Mouse (Mus musculus): Measurements from ENCODE around the gene Il27.

DNA sequence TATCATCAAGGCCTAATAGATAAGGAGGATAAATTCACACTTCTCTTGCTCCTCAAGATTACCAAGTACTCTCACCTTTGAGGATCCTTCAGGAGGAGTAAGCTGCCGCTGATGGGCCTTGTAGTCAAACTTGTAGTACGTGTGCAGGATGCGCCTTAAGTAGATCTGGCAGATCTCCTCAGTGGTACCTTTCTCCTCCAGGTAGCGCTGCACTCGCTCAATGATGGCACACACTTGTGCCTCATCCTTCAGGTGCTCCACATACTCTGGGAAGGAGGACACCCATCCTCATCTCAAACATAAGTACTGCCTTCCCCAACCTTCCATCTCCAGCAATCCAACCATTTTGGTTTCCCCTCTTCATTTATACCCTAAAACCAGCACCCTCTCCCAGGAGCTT, 38.1 kb downstream of the Il27 start:
- TF ChIP-seq EP300 (IDR thresholded peaks at IDR 0.05; ENCODE audit: insufficient read depth, low read depth, low read length) (no peak), CTCF (IDR thresholded peaks at IDR 0.05) (no peak), POLR2A (IDR thresholded peaks at IDR 0.05; ENCODE audit: insufficient read depth, low read depth, low read length) (no peak)

Measured in heart, adult 2 months (tissue).